31 mouse cellular contexts compared by ENCODE assay signal in the genomic region with DNA sequence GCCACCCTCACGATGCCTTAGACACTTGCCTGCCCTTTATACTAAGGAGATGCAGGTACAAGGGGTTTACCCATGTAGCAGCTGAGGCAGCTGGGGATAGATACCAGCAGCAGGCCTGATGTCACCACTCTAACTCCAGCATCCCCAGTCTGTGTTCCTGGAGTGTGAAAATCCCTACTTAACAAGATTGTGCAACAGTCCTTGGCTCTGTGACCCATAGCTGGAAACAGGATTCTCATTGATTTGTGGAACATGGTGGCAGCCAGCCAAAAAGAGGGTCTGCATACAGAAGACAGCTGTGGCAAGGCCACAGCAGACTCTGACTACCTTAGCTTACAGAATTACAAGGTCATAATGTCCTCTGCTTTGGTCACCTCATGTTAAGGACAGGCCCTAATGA. TPM values are rescaled to one million over a fixed set of nuclear protein-coding genes. Genes with fewer than 3 reads are reported as not detected.
A peak's percentile ranks its signal among the peaks of the same experiment; 100 is the strongest.
DNase-seq lines count a peak whose midpoint lies in the region; ATAC-seq lines count a peak whose summit lies in the region.
"Had no signal": no experiment of that assay in that cellular context is flagged by ENCODE, and none has a peak within 500 bp of the region (broad histone marks: within the 10 kb centered on the region; RNA-seq: fewer than 3 reads in every experiment).

No protein-coding gene starts in this region.

- WGBS in lung, embryonic 16.5 days, result 77% methylated on average over 1 of the region's 1 CpGs
- WGBS in liver, embryonic 16.5 days (ENCODE audit: insufficient replicate concordance), result 48% methylated on average over 1 of the region's 1 CpGs

- H3K9ac ChIP-seq in lung, embryonic 16.5 days (ENCODE audit: low read length), result no peak overlapping the region
- no peak overlapping the region for H3K9ac ChIP-seq in liver, embryonic 16.5 days (ENCODE audit: low read depth, low read length)
- H3K9ac ChIP-seq: hindbrain, embryonic 12.5 days; limb, embryonic 13.5 days; neural tube, embryonic 15.5 days had no signal

- peak; percentile 67 for DNase-seq in heart, adult 11 months
- no peak for DNase-seq in heart, adult 18-20 months
- no peak for DNase-seq in lung, postnatal 4 days
- peak; percentile 13 for DNase-seq in lung, postnatal 25 days (ENCODE audit: low spot score)
- DNase-seq in cerebellum, adult 18-20 months, result no peak
- DNase-seq: adrenal gland, adult 8-10 months; cerebellum, adult 9-10 months; gastrocnemius, postnatal 25 days; kidney, adult 2 months; kidney, postnatal 10 days; layer of hippocampus, postnatal 36 days; thymus, adult 2 months; thymus, postnatal 4 days had no signal

- H3K4me3 ChIP-seq in lung, embryonic 16.5 days (ENCODE audit: low read length), result no peak overlapping the region
- no peak overlapping the region for H3K4me3 ChIP-seq in liver, embryonic 16.5 days (ENCODE audit: low read depth, low read length)
- H3K4me3 ChIP-seq: forebrain, embryonic 10.5 days; hindbrain, embryonic 12.5 days; limb, embryonic 13.5 days; megakaryocyte, embryonic 14.5 days; neural tube, embryonic 15.5 days had no signal

- H3K4me1 ChIP-seq in lung, embryonic 16.5 days (replicated peaks; ENCODE audit: control insufficient read depth, insufficient read depth, low read length), result no peaks in the 10 kb centered on the region
- no peaks in the 10 kb centered on the region for H3K4me1 ChIP-seq in liver, embryonic 16.5 days (ENCODE audit: control insufficient read depth, low read depth, low read length)
- H3K4me1 ChIP-seq: limb, embryonic 13.5 days; megakaryocyte, embryonic 14.5 days; neural tube, embryonic 15.5 days had no signal

- ATAC-seq in lung, embryonic 16.5 days (ENCODE audit: low read depth), result peak; percentile 59; the same call in 1 of the 2 replicates
- 0 out of 2 replicates have a peak, but pooled peaks have one; percentile 45 for ATAC-seq in liver, embryonic 16.5 days (ENCODE audit: low read depth)
- no peak for ATAC-seq in megakaryocyte-erythroid progenitor cell, adult 5-6 weeks (replicated peaks; ENCODE audit: low FRiP score, low TSS enrichment, poor library complexity, severe bottlenecking)

- no peak overlapping the region for H3K4me2 ChIP-seq in lung, embryonic 16.5 days (ENCODE audit: low read depth, low read length)
- no peak overlapping the region for H3K4me2 ChIP-seq in liver, embryonic 16.5 days (ENCODE audit: low read depth, low read length)
- H3K4me2 ChIP-seq: hindbrain, embryonic 12.5 days; limb, embryonic 13.5 days; neural tube, embryonic 15.5 days had no signal

- no peaks in the 10 kb centered on the region for H3K9me3 ChIP-seq in lung, embryonic 16.5 days (ENCODE audit: control insufficient read depth, low read length)
- no peaks in the 10 kb centered on the region for H3K9me3 ChIP-seq in liver, embryonic 16.5 days (replicated peaks; ENCODE audit: control insufficient read depth, low read length)
- H3K9me3 ChIP-seq: forebrain, embryonic 10.5 days; G1E; hindbrain, embryonic 12.5 days; limb, embryonic 13.5 days; megakaryocyte, embryonic 14.5 days; neural tube, embryonic 15.5 days had no signal

- H3K36me3 ChIP-seq in lung, embryonic 16.5 days (ENCODE audit: control insufficient read depth, insufficient read depth, low read length), result no peaks in the 10 kb centered on the region
- H3K36me3 ChIP-seq in liver, embryonic 16.5 days (ENCODE audit: control insufficient read depth, insufficient read depth), result no peaks in the 10 kb centered on the region
- H3K36me3 ChIP-seq: forebrain, embryonic 10.5 days; G1E; hindbrain, embryonic 12.5 days; limb, embryonic 13.5 days; neural tube, embryonic 15.5 days had no signal

- H3K27me3 ChIP-seq in lung, embryonic 16.5 days (ENCODE audit: control insufficient read depth, insufficient read depth, low read depth, low read length), result no peaks in the 10 kb centered on the region
- H3K27me3 ChIP-seq in liver, embryonic 16.5 days (ENCODE audit: control insufficient read depth, insufficient read depth, low read depth, low read length), result no peaks in the 10 kb centered on the region
- H3K27me3 ChIP-seq: hindbrain, embryonic 12.5 days; limb, embryonic 13.5 days; neural tube, embryonic 15.5 days had no signal

- no peak overlapping the region for H3K27ac ChIP-seq in lung, embryonic 16.5 days (ENCODE audit: low read length)
- no peak overlapping the region for H3K27ac ChIP-seq in liver, embryonic 16.5 days (ENCODE audit: low read length)
- H3K27ac ChIP-seq: forebrain, embryonic 10.5 days; hindbrain, embryonic 12.5 days; limb, embryonic 13.5 days; neural tube, embryonic 15.5 days had no signal

RNA-seq across cellular contexts. Expression of a gene that starts 3.0 kb away (rescaled TPM):
- not detected for total RNA-seq in heart, adult 18-20 months (2021)
- polyA plus RNA-seq in lung, embryonic 16.5 days (2015; fragmentation: Nextera tagmentation; extraction: Ambion mirVana), result not detected in 2 replicates
- not detected in 2 replicates for polyA plus RNA-seq in liver, embryonic 16.5 days (2015; fragmentation: Nextera tagmentation; extraction: Ambion mirVana)
- total RNA-seq in megakaryocyte-erythroid progenitor cell, adult 5-6 weeks (2014; fragmentation: Nextera tagmentation), result not detected in 2 replicates
- total RNA-seq in megakaryocyte-erythroid progenitor cell, adult 5-6 weeks (2017), result not detected in 2 replicates
- total RNA-seq: CH12.LX; gastrocnemius, postnatal 25 days; heart, adult 8-10 months; heart, postnatal 25 days; layer of hippocampus, adult 8-10 months; layer of hippocampus, postnatal 36 days; left cerebral cortex, postnatal 14 days had no signal
- polyA plus RNA-seq: forebrain, embryonic 10.5 days; G1E; heart, embryonic 14.5 days; hindbrain, embryonic 12.5 days; intestine, embryonic 14.5 days; kidney, adult 2 months; limb, embryonic 13.5 days; neural tube, embryonic 15.5 days; small intestine, adult 2 months; stomach, embryonic 16.5 days had no signal

RNA-seq across cellular contexts. Expression of a gene that starts 30.3 kb away (rescaled TPM):
- not detected for total RNA-seq in heart, adult 18-20 months (2021)
- polyA plus RNA-seq in lung, embryonic 16.5 days (2015; fragmentation: Nextera tagmentation; extraction: Ambion mirVana), result not detected in 2 replicates
- polyA plus RNA-seq in liver, embryonic 16.5 days (2015; fragmentation: Nextera tagmentation; extraction: Ambion mirVana), result not detected in 2 replicates
- not detected in 2 replicates for total RNA-seq in megakaryocyte-erythroid progenitor cell, adult 5-6 weeks (2014; fragmentation: Nextera tagmentation)
- total RNA-seq in megakaryocyte-erythroid progenitor cell, adult 5-6 weeks (2017), result not detected in 2 replicates
- total RNA-seq: CH12.LX; G1E; gastrocnemius, postnatal 25 days; heart, adult 8-10 months; heart, postnatal 25 days; layer of hippocampus, adult 8-10 months; layer of hippocampus, postnatal 36 days; left cerebral cortex, postnatal 14 days had no signal
- polyA plus RNA-seq: forebrain, embryonic 10.5 days; G1E; heart, embryonic 14.5 days; hindbrain, embryonic 12.5 days; intestine, embryonic 14.5 days; kidney, adult 2 months; limb, embryonic 13.5 days; neural tube, embryonic 15.5 days; small intestine, adult 2 months; stomach, embryonic 16.5 days; thymus, adult 2 months had no signal

Comparison
In these comparisons a context has a peak if more than half of its experiments do, and no peak if none do; other contexts are left out.
1. DNase-seq: peak in heart, adult 11 months (single experiment) and lung, postnatal 25 days (single experiment); none in heart, adult 18-20 months (0 of 2), lung, postnatal 4 days (0 of 2) and cerebellum, adult 18-20 months (0 of 2).